Mouse (Mus musculus) E14TG2a.4 (cell line): ENCODE measurements around the gene Chst11.

Experiments used
- CTCF ChIP-seq: conservative IDR thresholded peaks from 2 replicates; pipeline ENCODE4 v1.5.1; 2014; ENCODE audit warnings: low read length
- NANOG ChIP-seq: IDR thresholded peaks from 2 replicates; pipeline ENCODE4 v1.6.1; 2014; ENCODE audit warnings: borderline replicate concordance, low read length, mixed read lengths
- POU5F1 ChIP-seq: IDR thresholded peaks from 2 replicates; pipeline ENCODE4 v1.6.1; 2014; ENCODE audit warnings: low read length, borderline replicate concordance

GRCm38 (mm10) chr10:83150587-83150986, 165.3 kb downstream of the Chst11 start:
- TF ChIP-seq CTCF, result no peak
- TF ChIP-seq POU5F1, result no peak
- no peak for TF ChIP-seq NANOG
